Mouse (Mus musculus): ENCODE data around the gene Zfp941.

Gene Zfp941

GRCm38 (mm10) chr7:140763447-140764020 lies 58.4 kb downstream of the Zfp941 start, which contains the start of gene Cyp2e1:
Gene Cyp2e1 (plus strand): TSS chr7:140763739.
- ChIA-PET CTCF (no interaction called here), POLR2A (no interaction called here)

GRCm38 (mm10) chr7:140760647-140761046 lies 61.3 kb downstream of the Zfp941 start:
- CTCF ChIA-PET, result no interaction called here
- POLR2A ChIA-PET, result no interaction called here
